Mouse (Mus musculus) hindbrain, embryonic 14.5 days (tissue): Measurements from ENCODE around the gene Dach1. TPM values are rescaled to one million over a fixed set of nuclear protein-coding genes. Genes with fewer than 3 reads are reported as not detected.

ENCODE experiments used
- ATAC-seq: fragments of 200-750 bp; cut with Nextera tagmentation; 2 replicates; pipeline ENCODE4 v1.8.0; 2017; ENCODE audit warnings: moderate number of reproducible peaks, mild to moderate bottlenecking, moderate TSS enrichment, moderate library complexity; ENCODE audit not compliant: low FRiP score
- DNase-seq: peaks from one replicate; pipeline ENCODE4 v3.0.0-alpha.2; 2015; ENCODE audit warnings: low spot score
- H3K27ac ChIP-seq: fragments of 300-500 bp; sonication (generic); 2 replicates; pipeline ENCODE4 v1.5.1; 2014; ENCODE audit warnings: mild to moderate bottlenecking, moderate library complexity
- H3K27me3 ChIP-seq: fragments of 300-500 bp; sonication (generic); 2 replicates; pipeline ENCODE4 v1.6.1; 2014; ENCODE audit warnings: mild to moderate bottlenecking, low read length, mixed read lengths; ENCODE audit not compliant: control insufficient read depth, insufficient read depth
- H3K36me3 ChIP-seq: fragments of 300-500 bp; sonication (generic); replicated peaks from 2 replicates; pipeline ENCODE4 v1.6.1; 2014; ENCODE audit not compliant: control insufficient read depth, insufficient read depth
- H3K4me1 ChIP-seq: fragments of 300-500 bp; sonication (generic); replicated peaks from 2 replicates; pipeline ENCODE4 v1.6.1; 2014; ENCODE audit warnings: antibody characterized with exemption, low read length, mixed read lengths; ENCODE audit not compliant: control insufficient read depth, insufficient read depth
- H3K4me2 ChIP-seq: fragments of 300-500 bp; sonication (generic); replicated peaks from 2 replicates; pipeline ENCODE4 v1.6.1; 2014; ENCODE audit warnings: mild to moderate bottlenecking, moderate library complexity
- H3K4me3 ChIP-seq: fragments of 300-500 bp; sonication (generic); replicated peaks from 2 replicates; pipeline ENCODE4 v1.5.1; 2014; ENCODE audit warnings: mild to moderate bottlenecking, low read length
- H3K9ac ChIP-seq: fragments of 300-500 bp; sonication (generic); 2 replicates; pipeline ENCODE4 v1.6.1; 2014
- H3K9me3 ChIP-seq: fragments of 300-500 bp; sonication (generic); 2 replicates; pipeline ENCODE4 v1.6.1; 2016; ENCODE audit warnings: low read length; ENCODE audit not compliant: control insufficient read depth
- WGBS: fragments of 180-500 bp; shearing (Covaris S2); extraction: QIAGEN DNeasy Blood & Tissue Kit; methylation state at CpG from one replicate; pipeline ENCODE4 v1.1.7; 2014; 5-methylcytosine and 5-hydroxymethylcytosine counted together
- polyA plus RNA-seq: library from polyadenylated mRNA; unstranded; fragments of >200 nt; fragmentation: Nextera tagmentation; extraction: Ambion mirVana; gene quantifications from 2 replicates; pipeline ENCODE4 v1.2.1, GENCODE M21; 2014

Gene Dach1
- polyA plus RNA-seq, 1 experiment from 2014 or later, result 24.7 TPM

DNA sequence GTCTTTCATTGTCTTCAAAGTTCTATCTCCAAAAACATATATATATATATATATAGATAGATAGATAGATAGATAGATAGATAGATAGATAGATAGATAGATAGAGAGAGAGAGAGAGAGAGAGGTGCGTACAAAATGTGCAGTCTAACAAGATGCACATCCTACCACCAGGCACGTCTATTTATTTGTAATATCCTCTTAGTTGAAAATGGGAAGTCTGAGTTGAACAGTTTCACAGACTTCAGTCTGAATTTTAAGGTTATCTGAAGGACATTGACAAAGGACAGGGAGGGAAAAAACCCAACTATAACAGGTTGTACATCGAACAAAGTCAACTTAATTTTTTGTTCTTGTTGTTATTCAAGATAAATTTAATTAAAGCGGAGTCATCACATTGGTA is 82.8 kb downstream of the Dach1 start:
- ATAC-seq, result no peak
- Histone ChIP-seq H3K9me3 (no peaks in the 10 kb centered on the region), H3K27ac (no peak overlapping the region), H3K4me1 (no peaks in the 10 kb centered on the region; the same call in 1 of the 2 replicates), H3K4me2 (no peak overlapping the region), H3K27me3 (no peaks in the 10 kb centered on the region), H3K36me3 (no peaks in the 10 kb centered on the region), H3K9ac (no peak overlapping the region), H3K4me3 (no peak overlapping the region)
- WGBS, result 91% methylated on average over 4 of the region's 4 CpGs
- DNase-seq, result no peak

DNA sequence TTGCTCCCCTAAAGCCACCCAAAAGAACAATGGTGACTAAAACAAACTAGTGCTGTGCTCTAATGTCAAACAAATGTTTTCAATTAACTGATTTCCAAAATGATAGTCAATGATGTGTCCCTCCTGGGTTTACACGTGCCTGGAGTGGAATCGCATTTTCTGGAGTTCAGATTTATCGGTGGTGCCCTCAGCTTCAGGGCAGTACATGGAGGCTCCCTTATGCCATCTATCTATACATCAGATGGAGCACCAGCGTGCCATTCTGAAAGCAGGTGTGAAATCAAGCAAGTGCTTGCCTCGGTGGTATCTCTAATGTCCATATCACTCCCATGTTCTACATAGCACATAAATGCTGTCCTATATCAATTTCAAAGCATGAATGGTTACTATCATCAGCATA is 84.4 kb downstream of the Dach1 start:
- Histone ChIP-seq H3K27me3 (no peaks in the 10 kb centered on the region), H3K4me1 (no peaks in the 10 kb centered on the region; the same call in 1 of the 2 replicates), H3K27ac (no peak overlapping the region), H3K36me3 (no peaks in the 10 kb centered on the region), H3K4me3 (no peak overlapping the region), H3K4me2 (no peak overlapping the region), H3K9me3 (no peaks in the 10 kb centered on the region), H3K9ac (no peak overlapping the region)
- DNase-seq, result no peak
- 65% methylated on average over 5 of the region's 5 CpGs for WGBS
- no peak for ATAC-seq

GRCm38 (mm10) chr14:98084720-98085119 is 84.8 kb downstream of the Dach1 start:
- Histone ChIP-seq H3K4me1 (no peaks in the 10 kb centered on the region; the same call in 1 of the 2 replicates), H3K27me3 (no peaks in the 10 kb centered on the region), H3K9ac (no peak overlapping the region), H3K9me3 (no peaks in the 10 kb centered on the region), H3K4me3 (no peak overlapping the region), H3K27ac (no peak overlapping the region), H3K36me3 (no peaks in the 10 kb centered on the region), H3K4me2 (no peak overlapping the region)
- DNase-seq (no peak), ATAC-seq (no peak)
- 60% methylated on average over 1 of the region's 1 CpGs for WGBS

GRCm38 (mm10) chr14:98083419-98083818 is 86.1 kb downstream of the Dach1 start:
- Histone ChIP-seq H3K4me2 (no peak overlapping the region), H3K9me3 (no peaks in the 10 kb centered on the region), H3K9ac (no peak overlapping the region), H3K27ac (no peak overlapping the region), H3K27me3 (no peaks in the 10 kb centered on the region), H3K36me3 (no peaks in the 10 kb centered on the region), H3K4me3 (no peak overlapping the region), H3K4me1 (no peaks in the 10 kb centered on the region; the same call in 1 of the 2 replicates)
- no peak for ATAC-seq
- WGBS, result 23% methylated on average over 1 of the region's 1 CpGs
- no peak for DNase-seq

DNA sequence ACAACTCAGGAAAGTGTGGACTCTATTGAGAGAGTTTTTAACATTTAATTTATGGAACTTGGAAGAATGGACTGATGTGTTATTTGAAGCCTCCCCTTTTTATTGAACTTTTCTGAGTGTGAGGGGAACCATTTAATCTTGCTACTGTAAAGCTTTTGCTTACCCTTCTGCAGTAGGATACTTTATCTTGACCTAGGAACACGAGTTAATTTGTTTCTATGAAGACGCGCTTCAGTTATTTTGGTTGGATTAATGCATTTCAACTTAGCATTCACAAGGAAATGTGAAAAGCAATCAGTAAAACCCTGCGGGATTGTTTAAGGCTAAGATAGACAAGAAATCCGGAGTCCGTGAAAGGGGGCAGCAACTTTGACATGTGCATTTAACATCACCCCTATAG is 89.6 kb downstream of the Dach1 start:
- H3K4me3 ChIP-seq, result no peak overlapping the region
- ATAC-seq, result no peak

DNA sequence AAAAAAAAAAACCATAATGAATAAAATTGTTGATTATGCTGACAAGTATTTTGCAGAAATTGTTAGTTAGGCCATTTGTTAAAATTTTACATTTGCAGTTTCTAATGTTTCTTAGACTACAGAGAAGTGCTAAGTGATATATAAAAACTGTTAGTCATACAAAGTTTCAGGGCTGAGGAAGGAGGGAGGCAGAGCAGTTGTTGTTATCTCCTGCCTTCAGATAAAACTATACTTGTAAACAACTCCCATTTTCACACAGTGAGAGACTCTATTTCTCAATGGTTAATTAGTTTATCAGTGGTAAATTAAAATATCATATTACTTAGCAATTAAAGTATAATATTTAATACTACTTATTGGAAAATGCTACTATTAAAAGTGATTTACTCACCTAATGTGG is 91.6 kb downstream of the Dach1 start:
- Histone ChIP-seq H3K9me3 (no peaks in the 10 kb centered on the region), H3K9ac (no peak overlapping the region), H3K36me3 (no peaks in the 10 kb centered on the region), H3K4me1 (peaks cover 9% of the 10 kb centered on the region), H3K4me2 (no peak overlapping the region), H3K27me3 (no peaks in the 10 kb centered on the region), H3K4me3 (no peak overlapping the region), H3K27ac (no peak overlapping the region)
- no peak for DNase-seq
- no peak for ATAC-seq

More for the DNA sequence above, 89.6 kb downstream of the Dach1 start:
- no peak overlapping the region for H3K27ac ChIP-seq
- H3K27me3 ChIP-seq, result no peaks in the 10 kb centered on the region
- no peak for DNase-seq
- 73% methylated on average over 6 of the region's 6 CpGs for WGBS
- H3K9me3 ChIP-seq, result no peaks in the 10 kb centered on the region
- H3K4me2 ChIP-seq, result no peak overlapping the region
- H3K9ac ChIP-seq, result no peak overlapping the region
- H3K4me1 ChIP-seq, result no peaks in the 10 kb centered on the region; the same call in 1 of the 2 replicates
- H3K36me3 ChIP-seq, result no peaks in the 10 kb centered on the region

- H3K4me1 ChIP-seq, result peaks cover 27% of the 10 kb centered on the region
- H3K9me3 ChIP-seq, result no peaks in the 10 kb centered on the region
- no peaks in the 10 kb centered on the region for H3K36me3 ChIP-seq
- DNase-seq (no peak), ATAC-seq (peak; percentile 73)
- H3K4me2 ChIP-seq, result peak overlapping the region; percentile 47
- peak overlapping the region; percentile 8; the same call in 1 of the 2 replicates for H3K4me3 ChIP-seq
- H3K27me3 ChIP-seq, result no peaks in the 10 kb centered on the region
- 24% methylated on average over 12 of the region's 12 CpGs for WGBS
- H3K27ac ChIP-seq, result peak overlapping the region; percentile 73
- peak overlapping the region; percentile 48 for H3K9ac ChIP-seq
Observed at GRCm38 (mm10) chr14:98073421-98074080, 96.0 kb downstream of the Dach1 start.

- peak; percentile 41 for DNase-seq
- peaks cover 27% of the 10 kb centered on the region for H3K4me1 ChIP-seq
- peak overlapping the region; percentile 47 for H3K4me2 ChIP-seq
- peak overlapping the region; percentile 8; the same call in 1 of the 2 replicates for H3K4me3 ChIP-seq
- H3K9ac ChIP-seq, result peak overlapping the region; percentile 48
- H3K27ac ChIP-seq, result peak overlapping the region; percentile 73
- no peaks in the 10 kb centered on the region for H3K9me3 ChIP-seq
- WGBS, result 6% methylated on average over 11 of the region's 11 CpGs
- no peaks in the 10 kb centered on the region for H3K36me3 ChIP-seq
- H3K27me3 ChIP-seq, result no peaks in the 10 kb centered on the region
- ATAC-seq, result peak; percentile 81
Observed at GRCm38 (mm10) chr14:98072647-98073420, 96.7 kb downstream of the Dach1 start.

DNA sequence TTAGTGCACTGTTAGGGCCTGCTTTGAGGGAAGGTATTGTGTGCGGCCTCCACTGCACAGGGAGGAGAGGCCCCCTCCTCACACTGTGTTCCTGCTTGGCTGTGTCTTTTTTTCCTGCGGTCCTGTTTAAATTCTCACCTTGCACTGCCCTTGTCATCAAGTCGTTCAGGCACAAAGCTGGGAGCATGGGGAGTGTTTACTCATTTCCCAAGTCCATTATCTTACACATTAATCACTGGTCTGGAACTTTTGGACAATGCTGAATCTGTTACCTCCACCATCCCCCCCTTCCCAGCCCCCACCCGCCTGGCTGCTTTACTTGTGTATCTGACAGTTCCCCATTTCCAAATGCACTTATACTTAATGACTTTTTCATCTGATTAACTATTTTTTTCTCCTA is 97.7 kb downstream of the Dach1 start:
- H3K27me3 ChIP-seq, result no peaks in the 10 kb centered on the region
- H3K9ac ChIP-seq, result no peak overlapping the region
- DNase-seq (no peak), ATAC-seq (peak; percentile 48; the same call in 1 of the 2 replicates)
- no peak overlapping the region for H3K4me2 ChIP-seq
- H3K36me3 ChIP-seq, result no peaks in the 10 kb centered on the region
- peaks cover 27% of the 10 kb centered on the region for H3K4me1 ChIP-seq
- H3K9me3 ChIP-seq, result no peaks in the 10 kb centered on the region
- WGBS, result 9% methylated on average over 4 of the region's 4 CpGs
- no peak overlapping the region for H3K4me3 ChIP-seq
- H3K27ac ChIP-seq, result peak overlapping the region; percentile 29
